Mouse (Mus musculus) heart, postnatal 0 days (tissue): ENCODE data around the gene Robo1. TPM values are rescaled to one million over a fixed set of nuclear protein-coding genes. Genes with fewer than 3 reads are reported as not detected.

Experiments
- ATAC-seq: fragments of 200-750 bp; cut with Nextera tagmentation; 2 replicates; pipeline ENCODE4 v1.8.0; 2017; ENCODE audit warnings: low read depth, moderate number of reproducible peaks, moderate library complexity; ENCODE audit not compliant: insufficient read depth
- DNase-seq: peaks from one replicate; pipeline ENCODE4 v3.0.0-alpha.2; 2016; ENCODE audit warnings: low spot score
- H3K27ac ChIP-seq: fragments of 300-500 bp; sonication (generic); 2 replicates; pipeline ENCODE4 v1.5.1; 2014; ENCODE audit warnings: low read depth, mild to moderate bottlenecking
- H3K27me3 ChIP-seq: fragments of 300-500 bp; sonication (generic); 2 replicates; pipeline ENCODE4 v1.6.1; 2014; ENCODE audit warnings: low read length, mixed read lengths; ENCODE audit not compliant: control insufficient read depth, insufficient read depth
- H3K36me3 ChIP-seq: fragments of 300-500 bp; sonication (generic); replicated peaks from 2 replicates; pipeline ENCODE4 v1.6.1; 2014; ENCODE audit warnings: low read length, mixed read lengths; ENCODE audit not compliant: control insufficient read depth, insufficient read depth
- H3K4me1 ChIP-seq: fragments of 300-500 bp; sonication (generic); 2 replicates; pipeline ENCODE4 v1.6.1; 2014; ENCODE audit warnings: antibody characterized with exemption; ENCODE audit not compliant: control insufficient read depth, insufficient read depth
- H3K4me2 ChIP-seq: fragments of 300-500 bp; sonication (generic); 2 replicates; pipeline ENCODE4 v1.6.1; 2014; ENCODE audit warnings: low read depth, mild to moderate bottlenecking, low read length, moderate library complexity
- H3K4me3 ChIP-seq: fragments of 300-500 bp; sonication (generic); 2 replicates; pipeline ENCODE4 v1.5.1; 2014; ENCODE audit warnings: low read depth, low read length
- H3K9ac ChIP-seq: fragments of 300-500 bp; sonication (generic); replicated peaks from 2 replicates; pipeline ENCODE4 v1.6.1; 2014; ENCODE audit warnings: low read depth, low read length, mixed read lengths
- H3K9me3 ChIP-seq: fragments of 300-500 bp; sonication (generic); replicated peaks from 2 replicates; pipeline ENCODE4 v1.6.1; 2016; ENCODE audit warnings: low read length; ENCODE audit not compliant: control insufficient read depth
- CTCF ChIP-seq: IDR thresholded peaks from 2 replicates; pipeline ENCODE4 v1.5.1; 2016; ENCODE audit warnings: antibody characterized with exemption, control low read depth, low read depth
- EP300 ChIP-seq: IDR thresholded peaks from 2 replicates; pipeline ENCODE4 v1.6.1; 2016; ENCODE audit warnings: antibody characterized with exemption, low read depth
- WGBS: fragments of 180-500 bp; shearing (Covaris S2); extraction: QIAGEN DNeasy Blood & Tissue Kit; methylation state at CpG from one replicate; pipeline ENCODE4 v1.1.7; 2014; 5-methylcytosine and 5-hydroxymethylcytosine counted together
- polyA plus RNA-seq: library from polyadenylated mRNA; unstranded; fragments of >200 nt; fragmentation: Nextera tagmentation; extraction: Ambion mirVana; gene quantifications from 2 replicates; pipeline ENCODE4 v1.2.1, GENCODE M21; 2015
- total RNA-seq: library from RNA; depleted of rRNA; stranded (reverse); fragments of >200 nt; gene quantifications from 2 replicates; pipeline ENCODE4 v1.2.3, GENCODE M21; 2014; ENCODE audit warnings: low replicate concordance

Robo1 gene
- total and polyA plus RNA-seq, 2 experiments from 2014 or later, result 2.8 to 4.0 TPM

- Histone ChIP-seq H3K9me3 (no peaks in the 10 kb centered on the region), H3K27ac (no peak overlapping the region), H3K4me2 (no peak overlapping the region), H3K36me3 (no peaks in the 10 kb centered on the region), H3K4me1 (no peaks in the 10 kb centered on the region), H3K4me3 (no peak overlapping the region), H3K27me3 (no peaks in the 10 kb centered on the region), H3K9ac (no peak overlapping the region)
- no peak for TF ChIP-seq EP300
- no peak for TF ChIP-seq CTCF
- no peak for ATAC-seq
- WGBS, result 78% methylated on average over 3 of the region's 3 CpGs
- DNase-seq, result no peak
Observed at GRCm38 (mm10) chr16:72328579-72328978, 20.5 kb downstream of the Robo1 start.

DNA sequence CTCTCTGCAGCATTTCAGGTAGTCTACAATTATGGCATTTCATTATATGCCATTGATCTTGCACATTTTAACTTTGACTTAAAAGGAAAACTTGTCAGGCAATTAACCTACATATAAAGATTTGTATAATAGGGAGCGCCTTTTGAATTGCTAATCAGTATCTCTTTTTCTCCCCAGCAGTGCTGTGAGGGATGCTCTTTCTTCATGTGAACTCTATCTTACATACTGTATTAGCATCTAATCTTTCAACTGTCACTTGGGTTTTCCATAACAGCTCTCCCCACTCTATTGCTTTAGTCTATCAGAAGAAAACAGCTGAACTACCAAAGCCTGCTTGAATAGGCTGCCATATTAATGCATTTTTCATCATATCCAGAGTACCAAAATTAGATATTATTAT lies 29.7 kb downstream of the Robo1 start:
- Histone ChIP-seq H3K4me1 (no peaks in the 10 kb centered on the region), H3K4me3 (no peak overlapping the region), H3K9me3 (no peaks in the 10 kb centered on the region), H3K27ac (no peak overlapping the region), H3K27me3 (no peaks in the 10 kb centered on the region), H3K36me3 (no peaks in the 10 kb centered on the region), H3K9ac (no peak overlapping the region), H3K4me2 (no peak overlapping the region)
- no peak for DNase-seq
- WGBS, result 93% methylated on average over 1 of the region's 1 CpGs
- no peak for ATAC-seq
- TF ChIP-seq CTCF (no peak), EP300 (no peak)

DNA sequence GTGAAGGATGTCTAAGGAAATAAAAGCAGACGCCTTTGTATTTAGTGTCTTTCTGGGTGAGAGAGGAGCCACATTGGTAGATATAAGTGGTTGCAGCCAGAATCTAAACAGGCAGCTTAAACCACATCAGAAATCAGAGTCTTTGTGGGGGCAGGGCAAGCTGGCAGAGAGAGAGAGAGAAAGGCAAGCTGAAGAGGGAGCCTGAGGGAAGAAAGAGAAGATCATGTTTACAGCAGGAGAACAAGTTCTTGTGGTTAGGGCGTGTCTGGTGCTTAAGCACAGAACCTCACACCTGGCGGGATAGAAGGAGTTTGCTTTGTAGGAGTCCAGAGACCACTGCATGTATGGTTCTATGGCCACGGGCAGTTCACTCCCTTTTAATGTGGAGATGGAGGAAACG lies 42.3 kb downstream of the Robo1 start:
- H3K4me1 ChIP-seq, result no peaks in the 10 kb centered on the region
- TF ChIP-seq EP300 (no peak), CTCF (no peak)
- 71% methylated on average over 5 of the region's 5 CpGs for WGBS
- no peaks in the 10 kb centered on the region for H3K27me3 ChIP-seq
- no peak overlapping the region for H3K27ac ChIP-seq
- H3K9ac ChIP-seq, result no peak overlapping the region
- H3K9me3 ChIP-seq, result no peaks in the 10 kb centered on the region
- ATAC-seq (no peak), DNase-seq (no peak)
- no peak overlapping the region for H3K4me2 ChIP-seq
- no peak overlapping the region for H3K4me3 ChIP-seq
- H3K36me3 ChIP-seq, result no peaks in the 10 kb centered on the region

GRCm38 (mm10) chr16:72356515-72357357 lies 48.6 kb downstream of the Robo1 start:
- 56% methylated on average over 2 of the region's 2 CpGs for WGBS
- Histone ChIP-seq H3K27me3 (no peaks in the 10 kb centered on the region), H3K4me3 (no peak overlapping the region), H3K36me3 (no peaks in the 10 kb centered on the region), H3K4me1 (no peaks in the 10 kb centered on the region), H3K4me2 (no peak overlapping the region), H3K9ac (no peak overlapping the region), H3K27ac (no peak overlapping the region), H3K9me3 (no peaks in the 10 kb centered on the region)
- ATAC-seq (no peak), DNase-seq (peak; percentile 52)
- TF ChIP-seq CTCF (peak; percentile 59), EP300 (no peak)

DNA sequence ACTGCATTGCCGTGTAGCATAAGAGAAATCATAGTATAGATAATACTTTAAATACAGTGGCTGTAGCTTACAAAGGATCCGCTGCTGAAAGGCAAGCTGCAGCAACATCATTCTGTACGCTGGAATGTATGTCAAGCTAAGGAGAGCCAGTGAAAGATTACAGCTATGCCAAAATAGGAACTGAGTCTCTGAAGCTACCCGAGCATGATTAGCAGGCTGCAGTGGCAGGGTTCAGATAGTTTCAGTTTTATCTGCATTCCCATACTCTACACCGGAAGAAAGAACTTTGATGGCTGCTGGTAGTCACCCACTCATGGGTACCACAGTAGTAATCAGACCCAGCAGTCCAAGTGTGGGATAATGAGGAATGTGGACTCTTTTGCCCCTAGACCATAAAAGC lies 68.8 kb downstream of the Robo1 start:
- Histone ChIP-seq H3K4me1 (peaks cover 3% of the 10 kb centered on the region; the same call in 1 of the 2 replicates), H3K9ac (no peak overlapping the region), H3K36me3 (no peaks in the 10 kb centered on the region), H3K4me2 (peak overlapping the region; percentile 51), H3K27ac (no peak overlapping the region), H3K27me3 (no peaks in the 10 kb centered on the region), H3K9me3 (no peaks in the 10 kb centered on the region), H3K4me3 (peak overlapping the region; percentile 14; the same call in 1 of the 2 replicates)
- DNase-seq, result peak; percentile 21
- WGBS, result 13% methylated on average over 5 of the region's 5 CpGs
- no peak for TF ChIP-seq CTCF
- no peak for TF ChIP-seq EP300
- ATAC-seq, result no peak; the same call in 1 of the 2 replicates
